Mouse (Mus musculus) 416B (cell line): Measurements from ENCODE around the gene Stac2.

ENCODE experiments used
- DNase-seq: peaks from one replicate; pipeline ENCODE4 v3.0.0; 2011; ENCODE audit warnings: low read depth

Stac2 gene

DNA sequence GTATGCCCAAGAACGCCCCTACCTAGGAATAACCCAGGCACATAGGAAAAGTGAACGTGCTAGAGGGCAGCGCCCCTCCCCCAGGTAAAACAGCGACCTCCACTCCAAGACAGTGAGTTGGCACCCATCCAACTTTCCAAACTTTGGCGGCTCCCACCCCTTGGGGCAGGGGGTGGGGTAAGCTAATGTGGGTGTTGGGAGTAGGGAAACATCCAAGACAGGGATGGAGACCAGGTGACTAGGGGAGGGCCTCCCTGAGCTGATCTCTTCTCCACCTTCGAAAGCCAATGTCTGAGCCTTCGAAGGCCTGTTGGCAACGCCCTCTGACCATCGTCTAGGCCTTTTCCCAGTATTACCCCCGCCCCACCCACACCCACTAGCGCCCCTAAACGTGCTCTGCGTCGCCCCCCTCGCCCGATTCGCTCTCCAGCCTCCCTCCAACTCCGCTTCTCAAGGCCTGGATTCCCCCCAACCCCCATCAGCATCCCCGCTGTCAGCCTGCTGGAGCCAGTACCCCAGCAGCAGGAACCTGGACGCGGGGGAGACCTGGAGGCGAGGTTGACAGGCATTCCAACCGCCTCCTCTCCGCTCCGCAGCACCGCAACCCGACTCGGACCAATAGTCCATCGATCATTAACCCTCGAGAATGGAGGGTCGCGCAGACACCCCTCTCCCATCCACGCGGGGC, 31.6 kb downstream of the Stac2 start:
- no peak for DNase-seq

GRCm38 (mm10) chr11:98021118-98021517, 32.1 kb downstream of the Stac2 start:
- no peak for DNase-seq

DNA sequence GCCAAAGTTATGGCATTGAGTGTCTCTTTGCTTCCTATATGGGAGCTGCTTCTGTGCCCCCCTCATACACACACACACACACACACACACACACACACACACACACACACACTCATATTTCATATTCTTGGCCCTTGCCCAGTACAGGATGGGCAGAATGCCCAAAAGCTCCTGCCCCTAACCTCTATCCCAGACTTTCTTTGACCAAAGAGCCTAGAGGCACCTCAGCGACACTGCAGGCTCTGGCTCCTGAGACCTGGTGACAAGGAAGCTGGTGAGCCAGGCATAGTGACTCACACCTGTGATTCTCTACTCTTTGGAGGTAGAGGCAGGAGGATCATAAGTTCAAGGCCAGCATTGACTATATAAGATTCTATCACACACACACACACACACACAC, 32.6 kb downstream of the Stac2 start:
- peak; percentile 44 for DNase-seq

DNA sequence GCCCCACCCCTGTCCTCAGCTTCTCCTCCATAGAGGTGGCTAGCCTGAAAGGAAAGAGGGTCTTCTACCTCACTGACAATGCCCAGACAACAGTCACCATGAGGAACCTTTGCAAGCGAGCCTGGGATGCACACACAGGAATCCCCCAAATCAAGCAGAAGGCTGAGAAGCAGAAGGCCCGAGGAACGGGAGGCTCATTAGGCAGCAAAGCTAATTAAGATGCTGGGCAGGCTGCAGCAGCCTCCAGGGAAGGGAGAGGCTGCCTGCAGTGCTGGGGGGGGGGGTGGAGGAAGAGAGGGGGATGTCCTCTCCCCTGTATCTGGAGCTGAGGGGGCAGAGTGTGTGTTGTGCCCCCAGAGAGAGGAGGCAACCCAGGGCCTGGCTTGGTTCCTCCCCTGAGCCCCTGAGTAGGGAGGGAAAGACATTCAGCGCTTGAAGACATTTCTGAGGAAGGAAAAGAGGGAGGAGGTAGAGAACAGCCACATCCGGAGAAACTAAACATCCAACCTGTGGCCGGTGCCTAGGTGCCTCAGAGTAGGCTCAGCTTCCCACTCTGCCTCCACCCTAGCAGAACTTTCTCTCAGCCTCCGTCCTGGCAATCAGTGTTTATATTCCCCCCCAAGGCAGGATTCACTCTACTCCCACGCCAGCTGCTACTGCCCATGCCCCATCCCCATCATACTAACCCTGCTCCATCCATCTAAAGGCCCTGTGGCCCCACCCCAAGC, 33.2 kb downstream of the Stac2 start:
- DNase-seq: no peak

DNA sequence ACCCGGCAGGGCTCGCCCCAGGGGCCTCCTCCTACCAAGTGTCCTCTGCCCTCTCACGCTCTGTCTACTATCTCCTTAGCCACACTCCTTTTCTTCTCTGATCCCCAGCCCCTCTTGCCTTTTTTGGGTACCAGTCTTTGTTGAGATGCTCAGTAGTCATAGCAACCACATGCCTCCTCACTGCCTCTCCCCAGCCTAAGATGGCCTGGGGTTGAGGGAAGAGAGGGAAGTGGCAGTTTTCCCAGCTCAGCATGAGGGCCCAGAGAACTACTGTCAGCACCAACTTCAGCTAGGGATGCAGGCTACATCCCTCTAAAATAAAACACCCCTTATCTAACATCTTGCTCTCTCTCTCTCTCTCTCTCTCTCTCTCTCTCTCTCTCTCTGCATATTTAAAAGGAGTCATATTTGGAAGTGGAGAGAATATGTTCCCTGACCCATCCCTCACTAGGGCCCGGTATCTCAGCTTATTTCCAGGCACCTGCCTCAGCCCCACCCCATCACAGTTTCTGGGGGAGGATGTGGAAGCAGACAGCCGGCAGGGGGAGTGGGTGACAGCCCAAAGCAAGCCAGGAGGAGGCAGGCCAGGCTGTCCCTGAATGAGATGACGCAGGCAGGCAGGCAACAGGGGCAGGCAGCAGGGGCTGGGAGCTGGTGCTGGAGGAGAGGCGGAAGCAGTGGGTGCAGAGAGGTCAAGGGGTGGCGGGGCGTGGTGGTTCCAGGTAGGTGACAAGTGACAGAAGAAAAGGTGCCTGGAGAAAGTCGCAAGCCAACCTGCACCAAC, 34.2 kb downstream of the Stac2 start:
- DNase-seq: peak; percentile 43

DNA sequence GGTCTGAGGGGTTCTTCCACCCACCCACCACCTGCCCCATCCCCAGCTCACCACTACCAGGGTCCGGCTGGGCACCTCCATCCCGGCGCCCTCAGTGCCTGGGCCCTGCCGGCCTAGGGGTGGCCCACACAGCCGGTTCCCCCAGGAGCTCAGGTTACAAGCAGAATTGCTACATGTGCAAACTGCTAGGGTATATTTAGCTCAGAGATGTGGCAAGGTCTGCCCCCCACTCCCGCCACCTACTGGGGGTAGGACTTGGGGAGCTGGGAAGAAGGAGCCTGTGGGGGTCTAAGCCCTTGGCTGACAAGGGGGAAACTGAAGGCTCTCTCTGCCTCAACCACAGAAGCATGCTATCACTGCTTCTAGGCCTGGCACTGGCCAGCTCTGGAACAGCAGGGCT, 35.0 kb downstream of the Stac2 start:
- DNase-seq: peak; percentile 54

- DNase-seq: no peak
These were observed 36.4 kb downstream of the Stac2 start for GRCm38 (mm10) chr11:98016824-98017223.

DNA sequence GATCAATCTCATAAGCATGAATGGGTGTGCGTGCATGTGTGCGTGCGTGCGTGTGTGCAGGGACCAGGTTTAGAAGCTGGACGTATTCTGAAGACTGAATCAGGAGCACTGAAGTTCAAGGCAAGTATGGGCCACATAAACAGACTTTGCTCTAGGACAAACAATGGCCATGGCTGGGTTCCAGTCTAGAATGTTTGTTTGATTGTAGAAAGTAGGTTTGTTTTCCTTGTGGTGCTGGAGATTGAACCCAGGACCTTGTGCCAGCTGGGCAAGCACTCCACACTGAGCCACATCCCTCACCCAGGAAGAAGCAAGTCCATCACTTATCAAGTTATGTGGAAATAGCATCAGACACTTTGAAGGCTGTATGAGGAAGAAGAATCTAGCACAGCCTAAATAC, 37.1 kb downstream of the Stac2 start:
- DNase-seq: no peak

GRCm38 (mm10) chr11:98012831-98013230, 40.4 kb downstream of the Stac2 start:
- no peak for DNase-seq

DNA sequence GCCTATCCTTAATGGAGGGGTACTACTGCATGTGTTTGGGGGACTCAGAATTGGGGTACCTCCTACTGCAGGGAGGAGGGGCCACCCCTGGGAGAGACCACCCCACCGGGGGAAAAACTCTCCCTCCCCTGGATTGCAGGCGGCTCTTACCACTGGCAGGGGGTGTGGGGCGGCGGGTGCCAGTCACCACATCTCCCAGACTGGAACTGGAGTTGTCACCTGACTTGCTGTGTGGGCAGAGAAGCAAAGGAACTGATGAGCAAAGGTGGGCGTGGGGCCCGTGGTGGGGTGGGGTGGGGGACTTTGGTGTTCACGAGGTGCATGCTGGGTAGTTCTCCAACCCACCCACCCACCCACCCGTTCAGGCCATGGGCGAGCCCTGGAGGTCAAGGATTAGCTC, 41.5 kb downstream of the Stac2 start:
- no peak for DNase-seq

DNA sequence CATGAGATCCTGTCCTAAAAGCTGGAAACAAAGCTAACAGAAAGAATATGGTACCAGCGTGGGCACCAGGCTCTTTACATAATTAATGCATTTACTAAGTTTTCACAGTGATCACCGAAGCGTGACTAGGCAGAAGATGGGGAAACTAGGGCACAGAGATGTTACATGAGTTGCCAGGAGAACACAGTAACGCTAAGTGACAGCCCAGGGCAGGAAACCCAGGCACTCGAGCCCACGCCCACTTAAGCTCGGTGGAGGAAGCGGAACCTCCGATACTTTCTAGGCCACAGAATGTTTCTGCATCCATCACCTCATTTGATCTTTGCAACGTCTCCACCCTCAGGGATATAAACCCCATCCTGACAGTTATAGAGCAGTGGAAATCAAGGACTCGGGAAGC, 45.2 kb downstream of the Stac2 start:
- DNase-seq: no peak

GRCm38 (mm10) chr11:98005686-98006085, 47.6 kb downstream of the Stac2 start:
- no peak for DNase-seq

- no peak for DNase-seq
These were observed 48.2 kb downstream of the Stac2 start for GRCm38 (mm10) chr11:98005076-98005475.

GRCm38 (mm10) chr11:98004161-98004560, 49.1 kb downstream of the Stac2 start:
- DNase-seq: no peak

DNA sequence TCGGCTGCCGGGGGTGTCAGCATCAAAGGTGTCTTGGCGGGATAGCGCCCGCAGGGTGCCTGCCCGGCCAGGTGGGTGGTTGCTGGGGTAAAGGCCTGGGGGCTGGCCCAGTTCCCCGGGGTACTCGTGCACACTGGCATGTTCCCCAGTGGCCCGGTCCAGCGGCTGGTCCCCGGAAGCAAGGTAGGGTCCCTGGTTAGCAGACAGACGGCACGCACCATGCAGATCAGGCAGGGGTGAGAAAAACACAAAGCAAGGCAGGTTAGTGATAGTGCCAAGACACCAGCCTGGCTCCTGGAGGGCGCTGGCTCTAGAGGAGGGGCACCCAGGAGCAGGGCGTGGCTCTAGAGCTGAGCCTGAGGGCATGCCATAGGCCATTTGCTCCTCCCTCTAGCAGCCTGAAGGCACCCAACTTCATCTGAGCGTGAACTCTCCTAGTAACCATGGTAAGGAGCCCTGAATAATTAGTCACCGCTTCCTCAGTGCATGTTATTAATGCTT, 50.0 kb downstream of the Stac2 start:
- DNase-seq: no peak

DNA sequence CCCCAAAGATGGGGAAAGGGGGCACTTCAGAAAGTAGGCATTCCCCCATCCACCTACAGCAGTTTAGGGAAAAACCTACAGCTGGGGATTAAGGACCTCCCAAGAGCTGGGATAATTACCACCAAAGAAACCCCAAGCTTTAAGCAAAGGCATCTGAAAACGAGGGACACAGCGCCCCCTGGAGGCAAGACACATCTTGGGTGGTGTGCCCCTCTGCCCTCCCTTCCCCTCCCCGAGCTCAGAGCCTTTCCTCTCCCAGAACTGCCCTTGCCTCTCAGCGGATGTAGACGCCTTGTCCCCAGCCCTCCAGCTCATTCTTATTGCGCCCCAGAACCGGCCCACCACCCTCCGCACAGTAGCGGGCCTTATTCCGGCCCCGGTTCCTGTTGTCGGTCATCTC, 50.6 kb downstream of the Stac2 start:
- DNase-seq: peak; percentile 68

GRCm38 (mm10) chr11:98001986-98002385, 51.3 kb downstream of the Stac2 start:
- no peak for DNase-seq

DNA sequence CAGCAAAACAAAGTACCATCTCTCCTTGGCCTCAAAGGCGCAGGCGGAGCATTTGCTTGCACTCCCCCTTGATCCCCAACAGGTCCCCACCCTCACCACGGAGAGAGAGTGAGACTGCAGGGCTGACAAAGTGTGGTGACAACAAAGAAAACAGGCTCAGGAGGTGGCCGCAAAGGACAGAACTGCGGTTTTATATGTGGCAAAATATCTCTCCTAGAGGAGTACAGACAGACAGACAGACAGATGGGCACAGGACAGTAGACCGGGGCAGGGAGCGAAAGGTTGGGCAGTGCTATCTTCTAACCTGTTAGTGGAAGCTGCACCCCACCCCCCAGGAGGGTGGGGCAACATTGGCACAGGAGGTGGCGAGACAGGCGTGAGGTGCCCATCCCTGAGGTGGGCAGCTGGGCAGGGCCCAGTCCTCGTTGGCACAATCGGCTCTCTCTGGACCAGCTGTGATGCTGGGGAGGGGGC, 51.9 kb downstream of the Stac2 start:
- no peak for DNase-seq

- no peak for DNase-seq
These were observed 52.7 kb downstream of the Stac2 start for GRCm38 (mm10) chr11:98000378-98001140.

DNA sequence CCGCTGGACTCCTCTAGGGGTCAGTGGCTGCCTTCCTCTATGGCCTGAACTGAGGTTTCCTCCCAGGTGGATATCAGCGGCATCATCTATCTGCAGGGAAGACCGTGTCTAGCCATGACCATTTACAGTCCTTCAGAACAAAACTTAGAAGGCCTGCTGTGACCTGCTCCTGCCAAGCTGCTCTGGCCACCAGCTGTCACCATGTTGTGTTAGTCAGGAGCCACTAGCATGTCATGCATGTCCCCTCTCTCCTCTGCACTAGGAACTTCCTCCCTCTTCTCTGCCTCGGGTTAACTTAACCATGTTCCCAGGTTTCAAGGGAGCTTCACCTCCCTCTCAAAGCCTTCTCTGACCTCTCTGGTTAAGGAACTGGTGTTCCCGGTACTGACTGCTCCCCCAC, 53.5 kb downstream of the Stac2 start:
- DNase-seq: no peak

DNA sequence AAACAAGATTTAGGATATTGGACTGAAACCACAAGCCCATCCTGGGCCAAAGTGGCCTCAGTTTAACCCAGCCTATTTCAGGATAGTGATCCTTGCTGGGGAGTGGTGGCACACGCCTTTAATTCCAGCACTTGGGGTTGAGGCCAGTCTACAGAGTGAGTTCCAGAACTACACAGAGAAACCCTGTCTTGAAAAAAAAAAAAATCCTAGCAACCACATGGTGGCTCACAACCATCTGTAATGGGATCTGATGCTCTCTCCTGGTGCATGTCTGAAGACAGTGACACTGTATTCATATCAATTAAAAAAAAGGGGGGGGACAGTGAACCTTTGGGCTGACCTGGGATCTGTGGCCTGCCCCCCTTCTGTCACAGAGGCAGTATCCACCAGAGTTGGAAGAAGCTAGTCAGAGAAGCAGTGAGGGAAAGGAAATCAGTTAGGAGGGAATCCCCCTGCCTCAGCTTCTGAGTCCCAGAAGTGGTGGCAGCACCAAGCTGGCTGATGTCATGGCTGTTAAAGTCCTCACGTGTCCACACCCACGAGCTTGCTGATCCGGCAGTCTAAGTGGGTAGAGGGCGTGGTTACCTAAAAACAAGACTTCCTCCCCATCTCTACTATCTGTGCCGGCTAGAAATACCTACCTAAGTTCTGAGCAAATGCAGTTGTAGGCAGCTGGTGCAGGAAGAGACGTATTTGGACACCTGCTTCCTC, 54.2 kb downstream of the Stac2 start:
- no peak for DNase-seq
